In genomic region chr16:6992251-6992650, GRCm38 (mm10) we compare ENCODE assay signal across 19 mouse cellular contexts.
A peak's percentile ranks its signal among the peaks of the same experiment; 100 is the strongest.
DNase-seq lines count a peak whose midpoint lies in the region; ATAC-seq lines count a peak whose summit lies in the region.
"Had no signal": no experiment of that assay in that cellular context is flagged by ENCODE, and none has a peak within 500 bp of the region (broad histone marks: within the 10 kb centered on the region; RNA-seq: fewer than 3 reads in every experiment).

No protein-coding gene starts in this region.

- H3K9me3 ChIP-seq in heart, embryonic 15.5 days (replicated peaks) = no peaks in the 10 kb centered on the region
- peaks cover 3% of the 10 kb centered on the region; the same call in 1 of the 2 replicates for H3K9me3 ChIP-seq in lung, embryonic 16.5 days (ENCODE audit: control insufficient read depth, low read length)
- H3K9me3 ChIP-seq: embryonic facial prominence, embryonic 12.5 days; limb, embryonic 13.5 days had no signal

- peak; percentile 18 for DNase-seq in heart, adult 8-10 months (ENCODE audit: low spot score)
- DNase-seq in heart, postnatal 25 days (ENCODE audit: low spot score) = no peak
- DNase-seq in R1 (ENCODE audit: low read depth, low spot score) = peak; percentile 13
- no peak for DNase-seq in neural tube, embryonic 10.5 days (ENCODE audit: extremely low spot score, low spot score)
- no peak for DNase-seq in spleen, postnatal 4 days (ENCODE audit: low spot score in 2 of 2)
- DNase-seq: adrenal gland, adult 8-10 months; B cell, adult 2 months; cerebellum, adult 9-11 months; kidney, postnatal 36 days; midbrain, embryonic 14.5 days; thymus, postnatal 4 days had no signal

- intact Hi-C loops in heart, postnatal 25 days (cut with DNase I) = no loop called here

- no peak overlapping the region for H3K4me3 ChIP-seq in heart, embryonic 15.5 days
- H3K4me3 ChIP-seq in lung, embryonic 16.5 days (ENCODE audit: low read length) = no peak overlapping the region
- H3K4me3 ChIP-seq: embryonic facial prominence, embryonic 12.5 days; forebrain, embryonic 12.5 days; limb, embryonic 13.5 days had no signal

- H3K4me2 ChIP-seq in heart, embryonic 15.5 days = no peak overlapping the region
- no peak overlapping the region for H3K4me2 ChIP-seq in lung, embryonic 16.5 days (ENCODE audit: low read depth, low read length)
- H3K4me2 ChIP-seq: embryonic facial prominence, embryonic 12.5 days; forebrain, embryonic 12.5 days; limb, embryonic 13.5 days had no signal

- no peaks in the 10 kb centered on the region for H3K36me3 ChIP-seq in heart, embryonic 15.5 days
- H3K36me3 ChIP-seq in lung, embryonic 16.5 days (ENCODE audit: control insufficient read depth, insufficient read depth, low read length) = no peaks in the 10 kb centered on the region
- H3K36me3 ChIP-seq: embryonic facial prominence, embryonic 12.5 days; forebrain, embryonic 12.5 days; limb, embryonic 13.5 days had no signal

- no peak overlapping the region for H3K9ac ChIP-seq in heart, embryonic 15.5 days
- no peak overlapping the region for H3K9ac ChIP-seq in lung, embryonic 16.5 days (ENCODE audit: low read length)
- H3K9ac ChIP-seq: embryonic facial prominence, embryonic 12.5 days; forebrain, embryonic 12.5 days; limb, embryonic 13.5 days had no signal

- 43% methylated on average over 5 of the region's 5 CpGs for WGBS in heart, embryonic 15.5 days
- 27% methylated on average over 5 of the region's 5 CpGs for WGBS in lung, embryonic 16.5 days

- no peaks in the 10 kb centered on the region for H3K27me3 ChIP-seq in heart, embryonic 15.5 days
- H3K27me3 ChIP-seq in lung, embryonic 16.5 days (ENCODE audit: control insufficient read depth, insufficient read depth, low read depth, low read length) = no peaks in the 10 kb centered on the region
- H3K27me3 ChIP-seq: embryonic facial prominence, embryonic 12.5 days; forebrain, embryonic 12.5 days; limb, embryonic 13.5 days had no signal

- peak; percentile 35; the same call in 1 of the 2 replicates for ATAC-seq in heart, embryonic 15.5 days (replicated peaks; ENCODE audit: insufficient number of reproducible peaks, insufficient read depth, low FRiP score, low read depth)
- peak; percentile 95 for ATAC-seq in lung, embryonic 16.5 days (ENCODE audit: low read depth)
- no peak for ATAC-seq in monocyte, adult 5-6 weeks (replicated peaks; ENCODE audit: insufficient number of reproducible peaks, low FRiP score, low TSS enrichment, poor library complexity, severe bottlenecking)
- ATAC-seq: hindbrain, postnatal 0 days had no signal

- H3K4me1 ChIP-seq in heart, embryonic 15.5 days (replicated peaks) = no peaks in the 10 kb centered on the region
- H3K4me1 ChIP-seq in lung, embryonic 16.5 days (replicated peaks; ENCODE audit: control insufficient read depth, insufficient read depth, low read length) = no peaks in the 10 kb centered on the region
- H3K4me1 ChIP-seq: embryonic facial prominence, embryonic 12.5 days; forebrain, embryonic 12.5 days; limb, embryonic 13.5 days had no signal

- no peak overlapping the region for H3K27ac ChIP-seq in heart, embryonic 15.5 days
- no peak overlapping the region for H3K27ac ChIP-seq in lung, embryonic 16.5 days (ENCODE audit: low read length)
- H3K27ac ChIP-seq: embryonic facial prominence, embryonic 12.5 days; forebrain, embryonic 12.5 days; hindbrain, postnatal 0 days; limb, embryonic 13.5 days; macrophage had no signal

Comparison
In these comparisons a context has a peak if more than half of its experiments do, and no peak if none do; other contexts are left out.
1. DNase-seq: peak in heart, adult 8-10 months (single experiment) and R1 (single experiment); none in heart, postnatal 25 days (single experiment), neural tube, embryonic 10.5 days (single experiment) and spleen, postnatal 4 days (0 of 2).